Mouse (Mus musculus) heart, embryonic 16.5 days (tissue): ENCODE measurements at regions not wholly inside any gene's neighbourhood (a gene's known extent, or its start where the extent isn't known, plus 50 kb on each side); places are given as distances from the start of the nearest gene placed in this dataset.

Source experiments
- ATAC-seq: fragments of 200-750 bp; cut with Nextera tagmentation; replicated peaks from 2 replicates; pipeline ENCODE4 v1.8.0; 2017; ENCODE audit warnings: moderate number of reproducible peaks; ENCODE audit not compliant: insufficient read depth, low FRiP score; ENCODE audit errors: extremely low read depth
- H3K27ac ChIP-seq: fragments of 300-500 bp; sonication (generic); 2 replicates; pipeline ENCODE4 v1.5.1; 2014; ENCODE audit warnings: mild to moderate bottlenecking, low read length, control low read depth, moderate library complexity
- H3K27me3 ChIP-seq: fragments of 300-500 bp; sonication (generic); 2 replicates; pipeline ENCODE4 v1.6.1; 2014; ENCODE audit warnings: low read length, mixed read lengths; ENCODE audit not compliant: control insufficient read depth, insufficient read depth
- H3K36me3 ChIP-seq: fragments of 300-500 bp; sonication (generic); 2 replicates; pipeline ENCODE4 v1.6.1; 2014; ENCODE audit not compliant: control insufficient read depth, insufficient read depth
- H3K4me1 ChIP-seq: fragments of 300-500 bp; sonication (generic); 2 replicates; pipeline ENCODE4 v1.6.1; 2014; ENCODE audit warnings: low read length, mixed read lengths; ENCODE audit not compliant: control insufficient read depth, insufficient read depth
- H3K4me2 ChIP-seq: fragments of 300-500 bp; sonication (generic); 2 replicates; pipeline ENCODE4 v1.6.1; 2014; ENCODE audit warnings: low read depth, mild to moderate bottlenecking, control low read depth, low read length
- H3K4me3 ChIP-seq: fragments of 300-500 bp; sonication (generic); 2 replicates; pipeline ENCODE4 v1.5.1; 2014; ENCODE audit warnings: mild to moderate bottlenecking, control low read depth, low read length
- H3K9ac ChIP-seq: fragments of 300-500 bp; sonication (generic); 2 replicates; pipeline ENCODE4 v1.6.1; 2014; ENCODE audit warnings: low read length, control low read depth
- H3K9me3 ChIP-seq: fragments of 300-500 bp; sonication (generic); replicated peaks from 2 replicates; pipeline ENCODE4 v1.6.1; 2016; ENCODE audit warnings: low read length; ENCODE audit not compliant: control insufficient read depth
- WGBS: fragments of 180-500 bp; shearing (Covaris S2); extraction: QIAGEN DNeasy Blood & Tissue Kit; methylation state at CpG from one replicate; pipeline ENCODE4 v1.1.7; 2014; 5-methylcytosine and 5-hydroxymethylcytosine counted together

- no peak overlapping the region for H3K4me3 ChIP-seq
- H3K27me3 ChIP-seq, result peaks cover 4% of the 10 kb centered on the region; the same call in 1 of the 2 replicates
- H3K9ac ChIP-seq, result no peak overlapping the region
- H3K36me3 ChIP-seq, result no peaks in the 10 kb centered on the region
- H3K9me3 ChIP-seq, result no peaks in the 10 kb centered on the region
- 87% methylated on average over 7 of the region's 7 CpGs for WGBS
- no peaks in the 10 kb centered on the region for H3K4me1 ChIP-seq
- no peak overlapping the region for H3K27ac ChIP-seq
- no peak for ATAC-seq
- H3K4me2 ChIP-seq, result no peak overlapping the region
These were observed 129.9 kb downstream of the Cyp26b1 start for GRCm38 (mm10) chr6:84463592-84464367.

DNA sequence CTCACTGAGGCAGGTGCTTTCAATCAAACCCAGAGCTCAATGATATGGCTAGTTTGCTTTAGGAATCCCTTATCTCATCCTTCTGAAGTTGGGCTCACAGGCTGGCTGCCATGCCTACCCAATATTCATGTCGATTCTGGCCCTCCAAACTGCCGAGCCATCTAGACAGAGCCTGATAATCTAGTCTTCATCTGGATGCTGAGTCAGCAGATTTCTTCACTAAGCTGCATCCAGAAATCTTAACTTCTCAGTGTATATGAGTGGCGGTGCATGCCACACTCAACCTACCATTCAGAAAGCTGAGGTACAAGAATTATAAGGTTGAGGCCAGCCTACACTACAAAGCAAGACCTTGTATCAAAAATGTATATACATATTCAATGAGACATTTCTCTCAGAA is 136.9 kb downstream of the Cyp26b1 start:
- Histone ChIP-seq H3K4me2 (no peak overlapping the region), H3K9ac (no peak overlapping the region), H3K4me1 (no peaks in the 10 kb centered on the region), H3K27ac (no peak overlapping the region), H3K36me3 (no peaks in the 10 kb centered on the region), H3K27me3 (no peaks in the 10 kb centered on the region), H3K9me3 (no peaks in the 10 kb centered on the region), H3K4me3 (no peak overlapping the region)
- WGBS, result 68% methylated on average over 3 of the region's 3 CpGs
- no peak for ATAC-seq

GRCm38 (mm10) chr6:84445093-84445492 is 148.6 kb downstream of the Cyp26b1 start:
- ATAC-seq, result no peak
- Histone ChIP-seq H3K9me3 (peaks cover 8% of the 10 kb centered on the region; the same call in 1 of the 2 replicates), H3K27me3 (no peaks in the 10 kb centered on the region), H3K27ac (no peak overlapping the region), H3K4me1 (no peaks in the 10 kb centered on the region), H3K4me2 (no peak overlapping the region), H3K9ac (no peak overlapping the region), H3K36me3 (no peaks in the 10 kb centered on the region), H3K4me3 (no peak overlapping the region)
- 31% methylated on average over 4 of the region's 4 CpGs for WGBS

DNA sequence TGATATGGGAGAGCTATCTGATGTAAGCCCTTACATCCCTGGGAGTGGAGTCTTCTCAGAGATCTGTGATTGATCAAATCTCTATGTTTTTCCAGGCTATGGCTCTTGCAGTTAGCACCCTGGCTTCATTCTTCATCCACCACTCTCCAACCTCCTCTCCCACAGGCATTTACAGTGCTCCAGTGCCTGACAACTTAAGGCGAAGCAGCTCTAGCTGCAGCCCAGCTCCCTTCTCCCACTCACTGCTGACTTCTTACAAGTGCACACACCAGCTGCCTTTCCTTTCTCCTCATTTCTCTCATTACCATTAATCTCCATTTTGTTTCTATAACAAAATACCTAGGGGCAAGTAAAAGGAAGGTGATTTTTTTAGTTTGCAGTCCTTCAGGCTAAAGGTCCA is 151.0 kb downstream of the Cyp26b1 start:
- no peaks in the 10 kb centered on the region for H3K36me3 ChIP-seq
- no peak for ATAC-seq
- H3K4me2 ChIP-seq, result no peak overlapping the region
- peaks cover 8% of the 10 kb centered on the region; the same call in 1 of the 2 replicates for H3K9me3 ChIP-seq
- no peaks in the 10 kb centered on the region for H3K4me1 ChIP-seq
- 92% methylated on average over 1 of the region's 1 CpGs for WGBS
- H3K27me3 ChIP-seq, result no peaks in the 10 kb centered on the region
- H3K4me3 ChIP-seq, result no peak overlapping the region
- no peak overlapping the region for H3K9ac ChIP-seq
- no peak overlapping the region for H3K27ac ChIP-seq

DNA sequence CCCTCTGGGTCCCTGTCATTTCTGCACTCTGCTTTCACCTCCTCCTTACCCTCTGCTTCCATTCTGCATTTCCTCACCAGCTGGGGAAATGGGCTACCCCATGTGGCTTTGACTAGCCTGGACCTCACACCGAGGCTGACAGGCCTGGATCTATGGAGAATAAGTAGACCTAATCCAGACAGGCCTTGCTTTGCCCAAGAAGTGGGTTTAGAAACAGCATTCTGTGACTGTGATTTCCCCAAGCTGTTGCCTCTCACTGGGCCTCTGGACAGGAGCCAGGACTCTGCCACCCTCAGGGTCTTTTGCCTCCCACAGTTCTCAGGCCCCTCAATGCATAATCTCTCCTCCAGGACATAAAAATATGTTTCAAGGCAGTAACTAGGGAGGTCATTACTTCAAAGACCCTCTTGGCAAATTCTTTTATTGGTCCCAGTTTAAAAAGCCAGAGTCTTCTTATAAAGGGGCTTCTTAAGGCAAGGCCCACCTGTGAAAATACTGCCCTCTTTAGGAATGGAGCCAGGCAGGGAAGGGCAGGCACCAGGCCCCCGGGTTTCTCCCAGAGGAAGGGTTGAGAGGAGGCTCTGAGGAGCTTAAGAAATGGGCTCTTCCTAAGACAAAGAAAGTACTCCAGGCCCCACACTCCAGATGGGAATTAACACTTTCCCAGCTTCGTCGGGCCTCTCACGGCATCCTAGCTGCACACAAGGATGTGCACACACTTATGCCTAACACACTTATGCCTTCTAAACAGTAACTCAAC is 151.8 kb downstream of the Cyp26b1 start:
- Histone ChIP-seq H3K9ac (no peak overlapping the region), H3K4me2 (no peak overlapping the region), H3K27me3 (no peaks in the 10 kb centered on the region), H3K4me1 (no peaks in the 10 kb centered on the region), H3K27ac (no peak overlapping the region), H3K9me3 (peaks cover 8% of the 10 kb centered on the region; the same call in 1 of the 2 replicates), H3K4me3 (no peak overlapping the region), H3K36me3 (no peaks in the 10 kb centered on the region)
- WGBS, result 65% methylated on average over 5 of the region's 5 CpGs
- ATAC-seq, result no peak

DNA sequence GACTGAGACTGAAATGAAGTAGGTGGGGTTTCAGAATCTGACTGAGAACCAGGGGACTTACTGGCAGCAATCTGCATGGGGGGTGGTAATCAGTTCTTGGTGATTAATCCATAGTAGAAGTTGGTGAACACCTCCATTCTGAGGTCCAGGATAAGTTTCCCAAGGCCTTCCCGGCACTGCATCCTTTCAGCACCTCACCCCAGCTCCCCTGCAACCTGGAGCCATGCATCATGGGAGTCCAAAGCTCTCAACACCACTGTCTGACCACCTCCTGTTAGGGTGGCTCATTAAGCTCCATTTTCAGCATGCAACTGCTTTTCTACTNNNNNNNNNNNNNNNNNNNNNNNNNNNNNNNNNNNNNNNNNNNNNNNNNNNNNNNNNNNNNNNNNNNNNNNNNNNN is 157.0 kb downstream of the Cyp26b1 start:
- H3K9me3 ChIP-seq, result peaks cover 8% of the 10 kb centered on the region; the same call in 1 of the 2 replicates
- no peak overlapping the region for H3K27ac ChIP-seq
- H3K4me2 ChIP-seq, result no peak overlapping the region
- H3K27me3 ChIP-seq, result peaks cover 13% of the 10 kb centered on the region; the same call in 1 of the 2 replicates
- H3K4me1 ChIP-seq, result no peaks in the 10 kb centered on the region
- H3K9ac ChIP-seq, result no peak overlapping the region
- H3K4me3 ChIP-seq, result no peak overlapping the region
- WGBS, result 79% methylated on average over 1 of the region's 1 CpGs
- no peak for ATAC-seq
- H3K36me3 ChIP-seq, result no peaks in the 10 kb centered on the region

DNA sequence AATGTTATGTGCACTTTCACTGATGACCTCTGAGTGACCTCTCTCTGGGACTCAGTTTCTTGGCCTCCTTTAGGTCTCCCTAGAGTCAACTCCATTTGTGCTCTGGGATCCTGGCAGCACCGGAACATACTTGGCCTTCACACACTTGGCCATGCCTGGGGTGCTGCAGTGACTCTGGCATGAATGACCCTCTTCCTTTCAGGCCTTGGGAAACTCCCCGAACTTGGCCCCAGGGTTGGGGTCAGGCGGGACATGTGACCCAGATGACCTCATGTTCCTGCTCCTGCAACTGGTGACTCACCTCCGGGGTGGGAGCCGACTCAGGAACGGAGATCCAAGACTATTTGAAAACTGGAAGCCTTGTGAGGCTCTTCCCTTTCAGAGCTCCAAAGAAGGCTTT is 159.2 kb downstream of the Cyp26b1 start:
- 77% methylated on average over 6 of the region's 6 CpGs for WGBS
- Histone ChIP-seq H3K36me3 (no peaks in the 10 kb centered on the region), H3K4me2 (no peak overlapping the region), H3K4me1 (peaks cover 2% of the 10 kb centered on the region; the same call in 1 of the 2 replicates), H3K9ac (no peak overlapping the region), H3K27me3 (peaks cover 24% of the 10 kb centered on the region; the same call in 1 of the 2 replicates), H3K9me3 (no peaks in the 10 kb centered on the region), H3K27ac (no peak overlapping the region), H3K4me3 (no peak overlapping the region)
- no peak for ATAC-seq

DNA sequence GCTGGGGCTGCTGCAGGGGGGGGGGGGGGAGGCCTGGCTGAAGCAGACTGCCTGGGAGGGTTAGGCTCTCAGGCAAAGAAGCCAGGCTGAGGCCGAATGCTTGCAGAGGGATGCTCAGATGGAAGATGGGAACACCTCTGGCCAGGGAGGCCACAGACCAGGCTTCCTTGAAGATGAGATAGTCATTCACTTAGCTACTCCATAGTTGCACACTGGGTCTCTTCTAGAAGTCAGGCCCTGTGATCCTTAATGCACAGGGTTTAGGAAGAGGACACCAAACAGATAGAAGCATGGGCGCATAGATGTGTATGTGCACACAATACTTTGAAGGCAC is 162.1 kb downstream of the Cyp26b1 start:
- no peak overlapping the region for H3K4me2 ChIP-seq
- WGBS, result 87% methylated on average over 2 of the region's 2 CpGs
- no peak overlapping the region for H3K9ac ChIP-seq
- no peak for ATAC-seq
- no peak overlapping the region for H3K27ac ChIP-seq
- H3K4me3 ChIP-seq, result no peak overlapping the region
- no peaks in the 10 kb centered on the region for H3K9me3 ChIP-seq
- H3K4me1 ChIP-seq, result peaks cover 6% of the 10 kb centered on the region; the same call in 1 of the 2 replicates
- H3K27me3 ChIP-seq, result peaks cover 27% of the 10 kb centered on the region
- no peaks in the 10 kb centered on the region for H3K36me3 ChIP-seq

- Histone ChIP-seq H3K36me3 (no peaks in the 10 kb centered on the region), H3K27ac (no peak overlapping the region), H3K4me1 (peaks cover 6% of the 10 kb centered on the region; the same call in 1 of the 2 replicates), H3K4me2 (no peak overlapping the region), H3K9ac (no peak overlapping the region), H3K4me3 (no peak overlapping the region), H3K9me3 (no peaks in the 10 kb centered on the region), H3K27me3 (peaks cover 27% of the 10 kb centered on the region)
- 65% methylated on average over 12 of the region's 12 CpGs for WGBS
- ATAC-seq, result no peak
These were observed 162.6 kb downstream of the Cyp26b1 start for GRCm38 (mm10) chr6:84430925-84431621.
